Mouse (Mus musculus) liver, embryonic 14.5 days (tissue): ENCODE measurements around the gene Plekhm2. TPM values are rescaled to one million over a fixed set of nuclear protein-coding genes. Genes with fewer than 3 reads are reported as not detected.

Experiments used
- ATAC-seq: fragments of 200-750 bp; cut with Nextera tagmentation; 2 replicates; pipeline ENCODE4 v1.8.0; 2017; ENCODE audit warnings: moderate number of reproducible peaks, mild to moderate bottlenecking, moderate library complexity; ENCODE audit not compliant: insufficient read depth
- DNase-seq, 3 experiments: peaks; one replicate each; pipeline ENCODE4 v3.0.0-alpha.2; 2012 to 2013; ENCODE audit warnings: low read depth in 3 of 3, low spot score in 3 of 3
- H3K27ac ChIP-seq: fragments of 300-500 bp; sonication (generic); 2 replicates; pipeline ENCODE4 v1.5.1; 2014; ENCODE audit warnings: moderate library complexity, mild to moderate bottlenecking, control low read depth, inconsistent platforms
- H3K27me3 ChIP-seq: fragments of 300-500 bp; sonication (generic); 2 replicates; pipeline ENCODE4 v1.6.1; 2014; ENCODE audit warnings: mild to moderate bottlenecking, low read length, moderate library complexity; ENCODE audit not compliant: control insufficient read depth, insufficient read depth
- H3K36me3 ChIP-seq: fragments of 300-500 bp; sonication (generic); replicated peaks from 2 replicates; pipeline ENCODE4 v1.6.1; 2014; ENCODE audit warnings: low read depth; ENCODE audit not compliant: control insufficient read depth, insufficient read depth
- H3K4me1 ChIP-seq, 2 experiments: fragments of 200-500 bp in 1 of 2; fragments of 300-500 bp in 1 of 2; sonication (generic) in 1 of 2; replicated peaks; 2 replicates each; pipeline ENCODE4 v1.6.1; 2012 to 2014; ENCODE audit warnings: antibody characterized with exemption in 1 of 2, inconsistent platforms in 1 of 2, low read length in 1 of 2; ENCODE audit not compliant: control insufficient read depth in 2 of 2, insufficient read depth in 2 of 2
- H3K4me2 ChIP-seq: fragments of 300-500 bp; sonication (generic); 2 replicates; pipeline ENCODE4 v1.6.1; 2014; ENCODE audit warnings: low read depth, mild to moderate bottlenecking, control low read depth, moderate library complexity
- H3K4me3 ChIP-seq, 2 experiments: fragments of 200-500 bp in 1 of 2; fragments of 300-500 bp in 1 of 2; sonication (generic) in 1 of 2; 2 replicates each; pipeline ENCODE4 v1.5.1; 2012 to 2014; ENCODE audit warnings: low read depth in 2 of 2, low read length in 2 of 2, mild to moderate bottlenecking in 2 of 2, control low read depth in 1 of 2, inconsistent platforms in 1 of 2, moderate library complexity in 1 of 2; ENCODE audit not compliant: insufficient read depth in 1 of 2
- H3K9ac ChIP-seq: fragments of 300-500 bp; sonication (generic); replicated peaks from 2 replicates; pipeline ENCODE4 v1.6.1; 2014; ENCODE audit warnings: mild to moderate bottlenecking, control low read depth, moderate library complexity
- H3K9me3 ChIP-seq: fragments of 300-500 bp; sonication (generic); 2 replicates; pipeline ENCODE4 v1.6.1; 2016; ENCODE audit warnings: low read length, mixed read lengths; ENCODE audit not compliant: control insufficient read depth
- CTCF ChIP-seq: IDR thresholded peaks from 2 replicates; pipeline ENCODE4 v1.5.1; 2016; ENCODE audit warnings: antibody characterized with exemption, low read depth, control low read depth
- EP300 ChIP-seq: IDR thresholded peaks from 2 replicates; pipeline ENCODE4 v1.6.1; 2016; ENCODE audit warnings: antibody characterized with exemption, low read depth
- WGBS: fragments of 180-500 bp; shearing (Covaris S2); extraction: QIAGEN DNeasy Blood & Tissue Kit; methylation state at CpG from one replicate; pipeline ENCODE4 v1.1.7; 2014; ENCODE audit not compliant: insufficient replicate concordance; 5-methylcytosine and 5-hydroxymethylcytosine counted together
- polyA plus RNA-seq, 2 experiments: library from polyadenylated mRNA; depleted of rRNA in 1 of 2; stranded (reverse) in 1 of 2; unstranded in 1 of 2; fragments of >200 nt; fragmentation: Nextera tagmentation in 1 of 2; extraction: Ambion mirVana in 1 of 2; gene quantifications; 2 replicates each; pipeline versions ENCODE4 v1.2.1 to v1.2.3; 2012 to 2014

Plekhm2 gene
- polyA plus RNA-seq, 2 experiments: 0.33 to 4.5 TPM

DNA sequence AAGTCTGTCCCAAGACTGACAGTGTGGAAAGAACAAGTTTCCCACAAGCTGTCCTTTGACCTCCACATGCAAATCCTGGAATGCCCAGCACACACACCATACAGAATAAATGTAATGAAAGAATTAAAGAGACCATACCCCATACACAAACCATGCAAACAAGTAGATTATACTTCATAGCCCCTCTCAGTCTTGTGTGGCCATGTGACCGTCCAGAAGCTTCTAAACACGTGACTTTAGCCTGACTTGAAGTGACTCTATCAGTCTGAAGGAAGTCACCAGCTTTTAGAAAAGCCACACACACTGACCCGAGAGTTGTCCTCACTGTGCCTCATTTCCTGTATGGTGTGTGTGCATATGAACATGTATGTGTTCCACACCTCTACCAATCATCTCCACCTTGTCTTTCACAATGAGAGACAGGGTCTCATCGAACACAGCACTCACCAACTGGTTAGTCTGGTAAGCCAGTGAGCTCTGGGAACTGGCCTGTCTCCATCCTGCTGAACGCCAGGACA, 11.8 kb upstream of the Plekhm2 start:
- no peaks in the 10 kb centered on the region for H3K9me3 ChIP-seq
- no peak overlapping the region for H3K4me3 ChIP-seq
- DNase-seq: no peak
- H3K27ac ChIP-seq: no peak overlapping the region
- no peaks in the 10 kb centered on the region; a peak in 1 of 4 replicates for H3K4me1 ChIP-seq
- WGBS: 56% methylated on average over 5 of the region's 5 CpGs
- ATAC-seq: peak; percentile 18; the same call in 1 of the 2 replicates
- H3K36me3 ChIP-seq: no peaks in the 10 kb centered on the region
- no peak overlapping the region for H3K9ac ChIP-seq
- H3K4me2 ChIP-seq: no peak overlapping the region
- no peaks in the 10 kb centered on the region for H3K27me3 ChIP-seq
- no peak for TF ChIP-seq EP300
- no peak for TF ChIP-seq CTCF

DNA sequence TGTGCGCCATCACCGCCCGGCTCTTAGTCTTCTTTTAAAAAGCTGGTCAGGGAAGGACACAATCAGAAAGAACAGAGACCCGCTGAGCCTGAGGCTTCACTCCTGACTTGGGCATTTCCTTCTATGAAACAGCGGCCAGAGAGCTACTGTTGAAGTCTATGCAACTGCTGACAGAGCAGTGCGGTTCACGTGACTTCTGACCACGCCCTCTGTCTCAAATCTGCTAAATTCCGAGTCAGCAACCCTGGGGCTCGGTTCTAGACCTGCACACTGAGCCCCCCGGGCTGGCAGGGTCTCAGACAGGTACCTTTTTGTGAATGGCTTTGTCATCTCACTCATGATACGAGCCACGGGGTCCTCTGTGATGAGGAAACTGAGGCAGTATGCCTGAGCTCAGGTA, 7.6 kb upstream of the Plekhm2 start:
- H3K9ac ChIP-seq: no peak overlapping the region

DNA sequence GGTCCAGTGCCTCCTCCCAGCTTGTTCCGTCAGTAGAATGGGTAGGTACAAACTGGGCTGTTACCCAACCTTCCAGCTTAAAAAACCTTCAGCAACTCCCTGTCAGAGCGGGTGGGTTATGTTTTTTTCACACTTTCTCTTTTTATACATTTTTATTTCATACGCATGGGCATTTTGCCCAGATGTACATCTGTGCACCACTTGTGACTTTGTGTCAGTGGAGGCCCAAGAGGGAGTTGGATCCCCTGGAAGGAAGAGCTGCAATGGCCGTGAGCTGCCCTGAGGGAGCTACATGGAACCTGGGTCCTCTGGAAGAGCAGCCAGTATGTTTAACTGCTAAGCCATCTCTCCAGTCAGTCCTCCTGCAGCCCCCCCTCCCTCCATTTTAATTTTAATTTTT, 6.7 kb upstream of the Plekhm2 start:
- H3K9me3 ChIP-seq: no peaks in the 10 kb centered on the region
- no peak overlapping the region for H3K9ac ChIP-seq
- no peak overlapping the region for H3K4me3 ChIP-seq
- no peaks in the 10 kb centered on the region for H3K27me3 ChIP-seq
- H3K27ac ChIP-seq: no peak overlapping the region
- no peaks in the 10 kb centered on the region for H3K4me1 ChIP-seq
- DNase-seq (no peak), ATAC-seq (no peak)
- H3K36me3 ChIP-seq: no peaks in the 10 kb centered on the region
- H3K4me2 ChIP-seq: no peak overlapping the region
- TF ChIP-seq CTCF (no peak), EP300 (no peak)
- 78% methylated on average over 4 of the region's 4 CpGs for WGBS

More for the DNA sequence above, 7.6 kb upstream of the Plekhm2 start:
- Histone ChIP-seq H3K4me2 (no peak overlapping the region), H3K27me3 (no peaks in the 10 kb centered on the region), H3K4me3 (no peak overlapping the region), H3K36me3 (no peaks in the 10 kb centered on the region), H3K4me1 (no peaks in the 10 kb centered on the region; a peak in 1 of 4 replicates), H3K27ac (no peak overlapping the region), H3K9me3 (no peaks in the 10 kb centered on the region)
- ATAC-seq (no peak), DNase-seq (no peak)
- 52% methylated on average over 13 of the region's 13 CpGs for WGBS
- TF ChIP-seq CTCF (no peak), EP300 (no peak)

DNA sequence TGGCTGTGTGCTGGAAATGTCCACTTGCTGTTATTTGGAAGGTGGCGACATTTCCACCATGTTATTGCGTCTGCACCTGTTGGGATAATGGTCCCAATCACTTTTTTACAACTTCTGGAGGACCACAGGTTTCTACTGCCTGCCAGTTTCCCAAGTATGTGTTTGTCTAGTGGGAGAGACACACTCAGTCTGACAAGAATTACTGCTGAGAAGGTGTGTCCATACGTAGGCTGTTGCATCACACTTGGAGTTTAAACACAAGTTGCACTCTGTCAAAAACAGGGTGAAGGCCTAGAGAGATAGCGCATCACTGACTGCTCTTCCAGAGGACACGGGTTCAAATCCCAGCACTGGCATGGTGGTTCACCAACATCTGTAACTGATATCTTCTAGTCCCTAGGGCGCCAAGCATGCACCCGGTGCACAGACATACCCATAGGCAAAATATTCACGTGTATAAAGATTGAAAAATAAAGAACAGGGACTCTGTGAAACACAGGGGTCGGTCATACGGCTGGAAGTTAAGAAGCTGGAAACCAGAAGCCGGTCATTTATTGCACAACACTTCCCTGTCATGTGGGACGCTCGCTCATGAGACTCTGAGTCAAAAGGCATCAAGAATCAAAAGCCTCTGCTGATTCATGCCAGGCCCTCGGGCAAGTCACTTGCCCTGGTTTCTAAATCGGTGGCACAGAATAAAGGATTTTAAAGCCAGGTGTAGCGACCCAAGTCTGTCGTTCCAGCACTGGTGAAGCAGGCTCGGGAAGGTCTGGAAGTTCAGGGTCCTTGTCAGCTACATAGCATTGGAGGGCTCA, 5.4 kb upstream of the Plekhm2 start:
- H3K9me3 ChIP-seq: no peaks in the 10 kb centered on the region
- H3K27me3 ChIP-seq: no peaks in the 10 kb centered on the region
- no peak overlapping the region for H3K27ac ChIP-seq
- 55% methylated on average over 18 of the region's 18 CpGs for WGBS
- no peak overlapping the region for H3K4me2 ChIP-seq
- H3K9ac ChIP-seq: no peak overlapping the region
- H3K36me3 ChIP-seq: no peaks in the 10 kb centered on the region
- no peaks in the 10 kb centered on the region for H3K4me1 ChIP-seq
- TF ChIP-seq CTCF (no peak), EP300 (no peak)
- DNase-seq (peak in 1 of 3 experiments; percentile 24), ATAC-seq (no peak)
- H3K4me3 ChIP-seq: no peak overlapping the region

DNA sequence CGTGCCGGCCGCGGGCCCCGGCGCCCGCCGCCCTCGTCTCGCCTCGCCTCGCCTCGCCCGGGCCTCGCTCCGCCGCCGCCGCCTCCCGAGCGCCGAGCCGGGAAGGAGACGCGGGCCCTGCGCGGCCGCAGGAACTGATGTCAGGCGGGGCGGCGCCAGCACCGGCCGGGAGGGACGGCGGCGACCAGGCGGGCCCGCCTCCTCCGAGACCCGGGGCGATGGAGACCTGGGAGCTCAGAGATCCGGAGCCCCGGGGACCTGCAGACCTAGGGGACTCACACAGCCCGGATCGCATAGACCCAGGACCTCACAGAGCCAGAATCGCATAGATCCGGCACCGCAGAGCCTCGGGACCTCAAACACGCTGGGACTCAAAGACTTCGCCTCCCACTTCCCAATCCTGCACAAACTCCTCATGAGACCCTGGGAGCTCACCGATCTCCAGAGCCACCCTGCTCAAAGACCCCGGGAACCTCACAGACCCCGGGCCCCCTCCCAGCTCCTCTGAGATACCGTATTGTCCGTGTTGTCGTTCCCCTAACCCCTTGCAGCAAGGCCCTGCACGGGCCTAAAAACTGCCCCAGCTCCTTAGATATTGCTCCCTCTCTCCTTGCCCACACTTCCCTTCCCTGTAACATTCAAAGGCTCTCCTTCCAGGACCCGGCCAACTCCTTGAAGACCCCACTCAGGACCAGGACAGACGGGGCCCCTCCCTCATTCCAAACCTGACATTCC, 521 bp downstream of the Plekhm2 start:
- peak overlapping the region; percentile 99 for H3K4me2 ChIP-seq
- H3K4me3 ChIP-seq: peak overlapping the region; percentile 58 to 74
- WGBS: 3% methylated on average over 55 of the region's 60 CpGs
- H3K27ac ChIP-seq: no peak overlapping the region
- TF ChIP-seq CTCF: no peak
- TF ChIP-seq EP300: no peak
- DNase-seq (peak; percentile 44 to 52 (median 51)), ATAC-seq (peak; percentile 85)
- peaks cover 7 to 11% of the 10 kb centered on the region in 2 experiments for H3K4me1 ChIP-seq
- peak overlapping the region; percentile 75 for H3K9ac ChIP-seq
- H3K27me3 ChIP-seq: no peaks in the 10 kb centered on the region
- no peaks in the 10 kb centered on the region for H3K36me3 ChIP-seq
- no peaks in the 10 kb centered on the region for H3K9me3 ChIP-seq
